Mouse (Mus musculus): ENCODE data around the gene Gla.
A peak's percentile ranks its signal among the peaks of the same experiment; 100 is the strongest.

Gla gene

DNA sequence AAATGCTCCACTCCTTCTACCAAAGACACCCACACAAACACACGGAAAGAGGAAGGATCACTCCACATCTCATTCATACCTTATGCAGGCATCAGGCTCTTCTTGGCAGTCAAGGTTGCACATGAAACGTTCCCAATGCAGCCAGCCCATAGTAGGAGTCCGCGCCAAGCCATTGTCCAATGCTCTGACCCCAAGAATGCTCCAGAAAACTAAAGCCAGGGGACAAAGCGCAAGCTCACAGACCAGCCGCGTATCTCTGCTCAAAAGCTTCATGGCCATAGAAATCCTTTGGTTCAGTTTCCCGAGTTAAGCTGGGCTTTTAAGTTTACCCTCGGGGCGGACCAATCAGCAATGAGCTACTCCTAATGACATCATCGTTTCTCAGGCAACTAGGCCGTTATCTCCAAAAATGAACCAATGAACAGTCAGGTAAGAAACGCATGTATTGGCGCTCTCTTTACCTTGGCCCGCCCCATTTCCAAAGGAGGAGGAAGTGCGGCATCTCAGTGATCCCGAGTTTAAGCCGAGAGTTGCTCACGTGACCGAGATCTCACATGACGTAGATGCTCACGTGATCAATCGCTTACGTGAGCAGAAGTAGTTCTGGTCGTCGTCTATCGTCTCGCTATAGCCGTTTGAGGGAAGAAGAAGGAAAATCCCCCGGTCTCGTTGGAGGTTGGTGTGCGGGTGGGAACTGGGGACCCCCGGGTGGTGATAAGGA is at the start of gene Gla, which contains the start of gene Hnrnph2:
TSS of gene Gla (minus strand) at position 467 of the 721 bp plus-strand sequence.
TSS of gene Hnrnph2 (plus strand) at position 521 of the 721 bp plus-strand sequence.
- DNase-seq = peak; percentile 84 to 88

GRCm38 (mm10) chrX:134648031-134648692 is 47.2 kb upstream of the Gla start:
- DNase-seq = peak; percentile 77 to 79

- DNase-seq = no peak
These were observed 46.5 kb upstream of the Gla start for GRCm38 (mm10) chrX:134647421-134647820.

GRCm38 (mm10) chrX:134646338-134646737 is 45.4 kb upstream of the Gla start:
- DNase-seq = no peak

DNA sequence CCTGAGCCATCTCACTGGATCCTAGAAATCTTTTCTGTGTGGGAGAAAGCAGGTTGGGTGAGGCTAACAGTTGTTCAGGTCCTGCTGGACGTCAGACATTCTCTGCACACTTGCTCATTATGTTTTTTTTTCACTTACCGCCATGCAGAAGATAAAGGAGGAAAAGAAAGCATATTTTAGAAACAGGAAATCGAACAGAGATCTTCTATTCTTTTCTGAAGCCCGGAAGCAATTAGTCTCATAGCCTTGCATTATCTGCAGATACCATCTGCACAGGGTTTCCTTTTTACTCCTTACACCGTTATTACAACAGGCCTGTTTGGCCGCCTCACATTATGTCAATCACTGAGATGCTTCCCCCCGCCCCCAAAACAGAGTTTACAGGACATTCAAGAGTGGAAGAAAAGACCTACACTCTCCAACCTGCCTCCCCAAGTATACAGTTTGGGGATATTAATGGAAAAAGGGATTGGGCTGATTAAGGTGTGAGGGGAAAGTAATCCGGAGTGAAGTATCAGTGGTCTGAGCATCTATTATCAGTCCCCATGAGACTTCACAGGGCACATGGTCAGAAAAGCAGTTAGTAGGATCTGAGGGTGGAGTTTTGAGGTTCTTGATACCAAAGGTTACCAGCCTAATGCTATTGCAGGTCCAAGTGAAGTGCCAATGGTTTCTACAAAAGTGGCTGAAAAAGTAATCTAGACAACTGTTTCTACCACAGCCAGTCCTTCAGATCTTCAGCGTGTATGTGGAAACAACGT is 40.3 kb upstream of the Gla start:
- DNase-seq = no peak

GRCm38 (mm10) chrX:134635860-134636259 is 34.9 kb upstream of the Gla start:
- DNase-seq = no peak

GRCm38 (mm10) chrX:134635111-134635510 is 34.2 kb upstream of the Gla start:
- DNase-seq = no peak

DNA sequence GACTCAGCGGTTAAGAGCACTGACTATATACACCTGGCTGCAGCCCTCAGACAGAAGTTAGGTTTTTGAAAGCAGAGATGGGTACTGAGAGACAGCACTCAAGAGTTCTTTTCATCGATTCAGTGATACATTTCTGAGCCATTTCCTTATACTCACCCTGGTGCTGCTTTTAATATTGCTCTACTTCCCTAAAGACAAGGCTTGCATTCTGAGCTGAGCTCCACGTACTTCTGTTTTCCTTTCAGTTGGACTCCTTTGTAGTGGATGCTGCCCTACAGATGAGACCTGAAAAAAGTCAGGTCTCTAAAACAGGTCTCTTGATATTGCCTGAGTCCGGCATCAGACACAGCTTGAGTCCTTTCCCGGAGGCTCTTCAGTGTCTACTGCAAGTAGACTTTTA is 31.8 kb upstream of the Gla start:
- DNase-seq = no peak

GRCm38 (mm10) chrX:134628200-134628599 is 27.3 kb upstream of the Gla start:
- no peak for DNase-seq

DNA sequence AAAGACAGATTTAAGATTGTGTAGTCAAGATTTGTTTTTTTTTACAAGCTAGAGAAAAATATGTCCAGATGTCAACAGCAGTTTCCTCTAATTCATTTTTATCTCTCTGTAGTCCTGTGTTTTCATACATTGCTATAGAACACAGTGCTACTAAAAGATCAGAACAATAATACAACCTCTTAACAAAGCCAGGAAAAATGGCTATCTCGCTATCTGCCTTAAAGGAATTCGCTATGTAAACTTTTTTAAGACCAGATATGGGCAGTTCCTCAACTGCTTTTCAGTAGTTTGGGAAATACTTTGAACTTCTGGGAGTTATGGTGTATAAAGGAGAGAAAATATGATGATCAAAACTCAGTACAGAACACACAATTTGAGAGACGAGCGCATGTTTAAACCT is 22.4 kb upstream of the Gla start:
- DNase-seq = no peak

- DNase-seq = no peak
These were observed 20.8 kb upstream of the Gla start for GRCm38 (mm10) chrX:134621685-134622084.

DNA sequence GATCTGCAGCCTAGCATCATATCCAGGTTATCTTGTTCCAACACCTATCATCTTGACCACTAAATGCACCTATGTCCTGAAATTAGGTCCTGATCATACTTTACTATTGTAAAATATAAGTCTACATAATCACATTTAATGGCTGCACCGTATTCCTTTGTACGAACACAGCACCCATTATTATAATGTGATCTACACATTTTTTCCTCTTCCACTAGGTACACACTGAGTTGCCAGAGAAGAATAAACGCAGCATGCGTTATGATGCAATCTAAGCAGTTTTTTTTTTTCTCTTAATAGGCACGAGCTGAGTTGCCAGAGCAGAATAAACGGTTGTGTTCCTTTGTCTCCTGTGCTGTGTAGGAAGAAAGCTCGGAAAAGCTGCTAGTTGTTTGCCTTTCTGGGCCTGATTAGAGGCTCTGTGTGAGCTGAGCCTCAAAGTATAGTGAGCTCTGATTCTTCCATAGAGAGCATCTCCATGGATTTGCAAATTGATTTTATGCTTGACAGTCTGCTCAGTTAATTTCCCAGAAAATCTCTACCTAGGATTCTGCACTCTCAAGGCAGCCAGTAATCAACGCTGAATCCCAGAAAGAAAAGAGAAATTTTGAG is 19.4 kb upstream of the Gla start:
- no peak for DNase-seq

- DNase-seq = no peak
These were observed 18.8 kb upstream of the Gla start for GRCm38 (mm10) chrX:134619695-134620094.

- peak; percentile 50 to 55 for DNase-seq
These were observed 13.4 kb upstream of the Gla start for GRCm38 (mm10) chrX:134614306-134614705.

GRCm38 (mm10) chrX:134612285-134612959 is 11.5 kb upstream of the Gla start:
- peak in 1 of 2 experiments; percentile 14 for DNase-seq

- no peak for DNase-seq
These were observed 10.1 kb upstream of the Gla start for GRCm38 (mm10) chrX:134610984-134611383.

DNA sequence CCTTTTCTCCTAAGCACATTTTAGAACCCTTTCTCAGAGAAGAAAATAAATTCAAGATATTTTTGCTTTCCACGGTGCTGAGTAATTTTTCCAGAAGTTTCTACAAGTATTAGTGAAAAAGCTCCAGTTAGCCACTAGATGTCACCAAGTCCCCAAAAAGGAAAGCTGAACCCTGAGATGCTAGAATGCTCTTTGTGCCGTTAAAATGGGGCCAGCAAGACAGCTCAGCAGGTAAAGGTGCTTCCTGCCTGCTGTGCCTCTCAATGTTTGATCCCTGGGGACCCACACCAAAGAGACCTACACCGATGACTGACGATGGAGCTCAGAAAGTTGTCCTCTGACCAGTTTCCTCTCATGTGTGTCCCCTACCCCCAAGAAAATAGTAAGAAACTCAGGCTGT is 8.5 kb upstream of the Gla start:
- peak in 1 of 2 experiments; percentile 26 for DNase-seq

DNA sequence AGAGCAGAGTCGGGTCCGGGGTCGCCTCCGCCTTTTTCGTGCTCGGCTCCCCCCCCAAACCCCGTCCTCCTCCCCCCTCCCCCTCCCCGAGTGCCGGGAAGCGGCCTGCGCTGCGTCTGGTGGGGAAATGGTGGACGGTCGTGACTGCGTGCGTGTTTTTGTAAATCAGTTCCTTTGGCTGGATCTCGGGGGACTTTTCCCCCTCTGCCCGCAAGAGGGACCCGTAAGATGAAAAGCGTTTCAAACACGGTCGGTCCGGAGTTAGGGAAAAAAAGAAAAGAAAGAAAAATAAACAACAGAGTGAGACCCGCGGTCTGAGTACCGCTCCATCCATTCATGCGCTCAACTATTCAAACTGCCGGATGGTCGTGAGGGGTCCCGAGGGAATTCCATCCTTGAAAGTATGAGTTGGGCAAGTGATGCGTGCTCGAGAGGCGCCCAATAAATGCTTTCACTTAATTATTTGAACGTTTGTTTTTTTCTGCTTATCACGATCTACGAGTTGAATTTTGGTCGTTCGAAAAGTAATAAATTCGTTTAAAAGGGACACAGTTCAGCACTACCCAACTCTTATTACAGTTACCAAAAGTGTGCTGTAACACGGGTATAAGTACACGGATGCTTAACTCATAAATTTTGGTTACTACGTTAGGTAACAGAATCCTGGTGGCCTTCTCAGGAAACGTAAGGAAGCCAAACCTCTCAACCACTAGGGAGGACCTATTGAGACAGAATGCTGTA is 625 bp upstream of the Gla start:
- DNase-seq = no peak

- peak in 1 of 2 experiments; percentile 5 for DNase-seq
These were observed 881 bp downstream of the Gla start for GRCm38 (mm10) chrX:134599922-134600565.

DNA sequence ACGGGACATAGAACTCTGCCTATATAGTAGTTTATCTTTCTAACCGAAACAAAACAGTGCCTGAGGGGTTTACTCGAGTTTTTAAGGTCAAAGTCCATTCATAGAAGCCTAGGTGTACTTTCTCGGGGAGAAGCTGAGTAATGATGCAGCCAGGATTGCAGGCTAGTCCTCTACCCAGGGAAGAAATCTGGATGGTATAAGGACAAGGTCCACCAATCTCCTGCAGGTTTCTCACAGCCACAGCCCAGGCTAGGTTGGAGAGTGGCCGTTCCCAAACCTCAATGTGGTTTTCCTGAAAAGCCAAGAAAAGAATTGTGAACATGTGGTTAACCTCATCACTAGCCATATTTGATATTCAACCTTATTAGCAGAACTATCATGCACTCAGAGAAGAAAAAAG is 11.1 kb downstream of the Gla start:
- DNase-seq = no peak

GRCm38 (mm10) chrX:134588997-134589396 is 11.9 kb downstream of the Gla start:
- DNase-seq = no peak

All from B cell, adult 2 months (primary cell).